Mouse (Mus musculus) heart, postnatal 10 days (tissue): ENCODE data around the gene Fndc7. TPM values are rescaled to one million over a fixed set of nuclear protein-coding genes. Genes with fewer than 3 reads are reported as not detected.
"Not testable (repeated sequence)": the region's sequence is repeated elsewhere in the genome, so short reads cannot be mapped to it uniquely, and the experiment has no call there.

ENCODE experiments used
- DNase-seq, 2 experiments: peaks; one replicate each; pipeline ENCODE4 v3.0.0; 2021
- intact Hi-C: fragments of 180-260 bp; cut with DNase I; formaldehyde crosslinking; loops from one replicate; pipeline ENCODE4 v1.15.1; 2025
- total RNA-seq, 2 experiments: library from RNA; stranded (reverse); gene quantifications; 2 replicates each; pipeline ENCODE4 v1.2.3; 2021

Fndc7 gene
- total RNA-seq, 2 experiments from 2014 or later: 0.07 TPM; not detected in 1

- no peak for DNase-seq
- intact Hi-C loops: loop anchor here (5.0 kb wide), 2 partner anchors 45 to 205 kb away; no protein-coding TSS in a partner anchor
These were observed 32.1 kb downstream of the Fndc7 start for GRCm38 (mm10) chr3:108857714-108858113.

GRCm38 (mm10) chr3:108857124-108857470 is 32.7 kb downstream of the Fndc7 start:
- DNase-seq: no peak
- intact Hi-C loops: loop anchor here (5.0 kb wide), 2 partner anchors 45 to 205 kb away; no protein-coding TSS in a partner anchor

- peak in 1 of 2 experiments; percentile 31 for DNase-seq
- intact Hi-C loops: loop anchor here (5.0 kb wide), 2 partner anchors 46 to 206 kb away; no protein-coding TSS in a partner anchor
These were observed 33.3 kb downstream of the Fndc7 start for GRCm38 (mm10) chr3:108856386-108857123.

- peak; percentile 60 to 74 for DNase-seq
- intact Hi-C loops: loop anchor here (5.0 kb wide), 2 partner anchors 46 to 206 kb away; no protein-coding TSS in a partner anchor
These were observed 33.9 kb downstream of the Fndc7 start for GRCm38 (mm10) chr3:108855864-108856263.

GRCm38 (mm10) chr3:108855371-108855770 is 34.4 kb downstream of the Fndc7 start:
- peak; percentile 62 to 65 for DNase-seq
- intact Hi-C loops: loop anchor here (5.0 kb wide), 2 partner anchors 47 to 207 kb away; no protein-coding TSS in a partner anchor

- no peak for DNase-seq
- intact Hi-C loops: no loop called here
These were observed 36.5 kb downstream of the Fndc7 start for GRCm38 (mm10) chr3:108853266-108853665.

GRCm38 (mm10) chr3:108851996-108852697 is 37.7 kb downstream of the Fndc7 start:
- intact Hi-C loops: no loop called here

GRCm38 (mm10) chr3:108851554-108851953 is 38.3 kb downstream of the Fndc7 start:
- DNase-seq: no peak
- intact Hi-C loops: no loop called here

More at GRCm38 (mm10) chr3:108851996-108852697, 37.7 kb downstream of the Fndc7 start:
- no peak for DNase-seq

GRCm38 (mm10) chr3:108851075-108851474 is 38.7 kb downstream of the Fndc7 start:
- intact Hi-C loops: no loop called here
- DNase-seq: no peak

- DNase-seq: peak; percentile 41
- intact Hi-C loops: no loop called here
These were observed 39.3 kb downstream of the Fndc7 start for GRCm38 (mm10) chr3:108850506-108850905.

- intact Hi-C loops: no loop called here
- DNase-seq: no peak
These were observed 43.2 kb downstream of the Fndc7 start for GRCm38 (mm10) chr3:108846616-108847015.

- intact Hi-C loops: no loop called here
These were observed 45.3 kb downstream of the Fndc7 start for GRCm38 (mm10) chr3:108844521-108844920.

GRCm38 (mm10) chr3:108844026-108844425 is 45.8 kb downstream of the Fndc7 start:
- no peak for DNase-seq
- intact Hi-C loops: no loop called here

More at GRCm38 (mm10) chr3:108844521-108844920, 45.3 kb downstream of the Fndc7 start:
- DNase-seq: no peak

GRCm38 (mm10) chr3:108840716-108841054 is 49.1 kb downstream of the Fndc7 start:
- intact Hi-C loops: loop anchor here (2.0 kb wide), 1 partner anchor 70 kb away; the partner anchor contains the start of gene Prpf38b
- no peak for DNase-seq

GRCm38 (mm10) chr3:108840000-108840715 is 49.6 kb downstream of the Fndc7 start, which contains the start of gene Stxbp3:
Stxbp3 (minus strand) TSS chr3:108840526.
- intact Hi-C loops: loop anchor here (2.0 kb wide), 1 partner anchor 71 kb away; the partner anchor contains the start of gene Prpf38b
- DNase-seq: peak; percentile 98 to 99

- intact Hi-C loops: no loop called here
- DNase-seq: no peak
These were observed 50.2 kb downstream of the Fndc7 start for GRCm38 (mm10) chr3:108839647-108839999.

GRCm38 (mm10) chr3:108838980-108839379 is 50.8 kb downstream of the Fndc7 start:
- intact Hi-C loops: no loop called here
- no peak for DNase-seq

- DNase-seq: no peak
- intact Hi-C loops: no loop called here
These were observed 52.9 kb downstream of the Fndc7 start for GRCm38 (mm10) chr3:108836931-108837330.

- DNase-seq, intact Hi-C loops: not testable (repeated sequence)
These were observed 56.1 kb downstream of the Fndc7 start for GRCm38 (mm10) chr3:108833717-108834116.

GRCm38 (mm10) chr3:108831750-108832149 is 58.1 kb downstream of the Fndc7 start:
- intact Hi-C loops: no loop called here

GRCm38 (mm10) chr3:108830493-108830892 is 59.3 kb downstream of the Fndc7 start:
- DNase-seq: peak; percentile 37
- intact Hi-C loops: no loop called here

More at GRCm38 (mm10) chr3:108831750-108832149, 58.1 kb downstream of the Fndc7 start:
- DNase-seq: no peak
